Mouse (Mus musculus) heart, postnatal 0 days (tissue): ENCODE measurements at regions not wholly inside any gene's neighbourhood (a gene's known extent, or its start where the extent isn't known, plus 50 kb on each side); places are given as distances from the start of the nearest gene placed in this dataset.

Experiments used
- ATAC-seq: fragments of 200-750 bp; cut with Nextera tagmentation; 2 replicates; pipeline ENCODE4 v1.8.0; 2017; ENCODE audit warnings: low read depth, moderate number of reproducible peaks, moderate library complexity; ENCODE audit not compliant: insufficient read depth
- DNase-seq: peaks from one replicate; pipeline ENCODE4 v3.0.0-alpha.2; 2016; ENCODE audit warnings: low spot score
- H3K27ac ChIP-seq: fragments of 300-500 bp; sonication (generic); 2 replicates; pipeline ENCODE4 v1.5.1; 2014; ENCODE audit warnings: low read depth, mild to moderate bottlenecking
- H3K27me3 ChIP-seq: fragments of 300-500 bp; sonication (generic); 2 replicates; pipeline ENCODE4 v1.6.1; 2014; ENCODE audit warnings: low read length, mixed read lengths; ENCODE audit not compliant: control insufficient read depth, insufficient read depth
- H3K36me3 ChIP-seq: fragments of 300-500 bp; sonication (generic); replicated peaks from 2 replicates; pipeline ENCODE4 v1.6.1; 2014; ENCODE audit warnings: low read length, mixed read lengths; ENCODE audit not compliant: control insufficient read depth, insufficient read depth
- H3K4me1 ChIP-seq: fragments of 300-500 bp; sonication (generic); 2 replicates; pipeline ENCODE4 v1.6.1; 2014; ENCODE audit warnings: antibody characterized with exemption; ENCODE audit not compliant: control insufficient read depth, insufficient read depth
- H3K4me2 ChIP-seq: fragments of 300-500 bp; sonication (generic); 2 replicates; pipeline ENCODE4 v1.6.1; 2014; ENCODE audit warnings: low read depth, mild to moderate bottlenecking, low read length, moderate library complexity
- H3K4me3 ChIP-seq: fragments of 300-500 bp; sonication (generic); 2 replicates; pipeline ENCODE4 v1.5.1; 2014; ENCODE audit warnings: low read depth, low read length
- H3K9ac ChIP-seq: fragments of 300-500 bp; sonication (generic); replicated peaks from 2 replicates; pipeline ENCODE4 v1.6.1; 2014; ENCODE audit warnings: low read depth, low read length, mixed read lengths
- H3K9me3 ChIP-seq: fragments of 300-500 bp; sonication (generic); replicated peaks from 2 replicates; pipeline ENCODE4 v1.6.1; 2016; ENCODE audit warnings: low read length; ENCODE audit not compliant: control insufficient read depth
- CTCF ChIP-seq: IDR thresholded peaks from 2 replicates; pipeline ENCODE4 v1.5.1; 2016; ENCODE audit warnings: antibody characterized with exemption, control low read depth, low read depth
- EP300 ChIP-seq: IDR thresholded peaks from 2 replicates; pipeline ENCODE4 v1.6.1; 2016; ENCODE audit warnings: antibody characterized with exemption, low read depth
- WGBS: fragments of 180-500 bp; shearing (Covaris S2); extraction: QIAGEN DNeasy Blood & Tissue Kit; methylation state at CpG from one replicate; pipeline ENCODE4 v1.1.7; 2014; 5-methylcytosine and 5-hydroxymethylcytosine counted together

- H3K27ac ChIP-seq = no peak overlapping the region
- no peak overlapping the region for H3K9ac ChIP-seq
- DNase-seq (no peak), ATAC-seq (no peak)
- no peaks in the 10 kb centered on the region for H3K4me1 ChIP-seq
- H3K9me3 ChIP-seq = no peaks in the 10 kb centered on the region
- TF ChIP-seq CTCF (no peak), EP300 (no peak)
- H3K4me2 ChIP-seq = no peak overlapping the region
- H3K4me3 ChIP-seq = no peak overlapping the region
- H3K27me3 ChIP-seq = no peaks in the 10 kb centered on the region
- 58% methylated on average over 3 of the region's 3 CpGs for WGBS
- no peaks in the 10 kb centered on the region for H3K36me3 ChIP-seq
Observed at GRCm38 (mm10) chr4:114720696-114721095, 100.8 kb upstream of the Gm12830 start.

GRCm38 (mm10) chr4:114721386-114721785, 100.1 kb upstream of the Gm12830 start:
- no peak for ATAC-seq
- H3K4me3 ChIP-seq = no peak overlapping the region
- no peak overlapping the region for H3K27ac ChIP-seq
- no peaks in the 10 kb centered on the region for H3K36me3 ChIP-seq
- no peaks in the 10 kb centered on the region for H3K9me3 ChIP-seq
- 51% methylated on average over 2 of the region's 2 CpGs for WGBS
- no peak overlapping the region for H3K9ac ChIP-seq
- no peaks in the 10 kb centered on the region for H3K27me3 ChIP-seq
- TF ChIP-seq EP300 = no peak
- TF ChIP-seq CTCF = no peak
- no peaks in the 10 kb centered on the region for H3K4me1 ChIP-seq
- no peak overlapping the region for H3K4me2 ChIP-seq
- no peak for DNase-seq

- H3K36me3 ChIP-seq = no peaks in the 10 kb centered on the region
- H3K9me3 ChIP-seq = no peaks in the 10 kb centered on the region
- DNase-seq (no peak), ATAC-seq (no peak)
- 78% methylated on average over 11 of the region's 11 CpGs for WGBS
- H3K27me3 ChIP-seq = no peaks in the 10 kb centered on the region
- no peak overlapping the region for H3K4me2 ChIP-seq
- TF ChIP-seq EP300 (no peak), CTCF (no peak)
- H3K4me3 ChIP-seq = no peak overlapping the region
- H3K9ac ChIP-seq = no peak overlapping the region
- H3K27ac ChIP-seq = no peak overlapping the region
- H3K4me1 ChIP-seq = no peaks in the 10 kb centered on the region
Observed at GRCm38 (mm10) chr4:114728235-114729000, 93.1 kb upstream of the Gm12830 start.

- ATAC-seq (no peak), DNase-seq (no peak)
- no peak overlapping the region for H3K27ac ChIP-seq
- no peak overlapping the region for H3K4me3 ChIP-seq
- WGBS = 82% methylated on average over 10 of the region's 10 CpGs
- H3K4me2 ChIP-seq = no peak overlapping the region
- TF ChIP-seq EP300 (no peak), CTCF (no peak)
- H3K4me1 ChIP-seq = no peaks in the 10 kb centered on the region
- no peak overlapping the region for H3K9ac ChIP-seq
- no peaks in the 10 kb centered on the region for H3K27me3 ChIP-seq
- H3K36me3 ChIP-seq = no peaks in the 10 kb centered on the region
- H3K9me3 ChIP-seq = no peaks in the 10 kb centered on the region
Observed at GRCm38 (mm10) chr4:114733256-114734004, 88.1 kb upstream of the Gm12830 start.

GRCm38 (mm10) chr4:114738903-114739667, 82.4 kb upstream of the Gm12830 start:
- Histone ChIP-seq H3K9ac (no peak overlapping the region), H3K27ac (no peak overlapping the region), H3K27me3 (no peaks in the 10 kb centered on the region), H3K4me3 (no peak overlapping the region), H3K9me3 (no peaks in the 10 kb centered on the region), H3K36me3 (no peaks in the 10 kb centered on the region), H3K4me2 (no peak overlapping the region), H3K4me1 (no peaks in the 10 kb centered on the region)
- TF ChIP-seq CTCF (no peak), EP300 (no peak)
- 39% methylated on average over 16 of the region's 16 CpGs for WGBS
- no peak for ATAC-seq
- no peak for DNase-seq
